Mouse (Mus musculus) embryonic facial prominence, embryonic 15.5 days (tissue): Measurements from ENCODE around the gene Wsb2. TPM values are rescaled to one million over a fixed set of nuclear protein-coding genes. Genes with fewer than 3 reads are reported as not detected.
A peak's percentile ranks its signal among the peaks of the same experiment; 100 is the strongest.
"Not testable (repeated sequence)": the region's sequence is repeated elsewhere in the genome, so short reads cannot be mapped to it uniquely, and the experiment has no call there.

Source experiments
- ATAC-seq: fragments of 200-750 bp; cut with Nextera tagmentation; 2 replicates; pipeline ENCODE4 v1.8.0; 2017; ENCODE audit warnings: low read depth, moderate TSS enrichment; ENCODE audit not compliant: insufficient number of reproducible peaks, low FRiP score, low TSS enrichment
- H3K27ac ChIP-seq: fragments of 300-500 bp; sonication (generic); replicated peaks from 2 replicates; pipeline ENCODE4 v1.5.1; 2015; ENCODE audit warnings: mild to moderate bottlenecking, inconsistent platforms
- H3K27me3 ChIP-seq: fragments of 300-500 bp; sonication (generic); 2 replicates; pipeline ENCODE4 v1.6.1; 2015; ENCODE audit warnings: inconsistent platforms
- H3K36me3 ChIP-seq: fragments of 300-500 bp; sonication (generic); 2 replicates; pipeline ENCODE4 v1.6.1; 2015; ENCODE audit warnings: mild to moderate bottlenecking, inconsistent platforms
- H3K4me1 ChIP-seq: fragments of 300-500 bp; sonication (generic); 2 replicates; pipeline ENCODE4 v1.6.1; 2015; ENCODE audit warnings: inconsistent platforms
- H3K4me2 ChIP-seq: fragments of 300-500 bp; sonication (generic); replicated peaks from 2 replicates; pipeline ENCODE4 v1.6.1; 2015; ENCODE audit warnings: mild to moderate bottlenecking, inconsistent platforms
- H3K4me3 ChIP-seq: fragments of 300-500 bp; sonication (generic); replicated peaks from 2 replicates; pipeline ENCODE4 v1.5.1; 2015; ENCODE audit warnings: mild to moderate bottlenecking, inconsistent platforms
- H3K9ac ChIP-seq: fragments of 300-500 bp; sonication (generic); 2 replicates; pipeline ENCODE4 v1.6.1; 2015; ENCODE audit warnings: inconsistent platforms
- H3K9me3 ChIP-seq: fragments of 300-500 bp; sonication (generic); replicated peaks from 2 replicates; pipeline ENCODE4 v1.6.1; 2016; ENCODE audit warnings: inconsistent platforms
- WGBS: fragments of 180-500 bp; shearing (Covaris S2); methylation state at CpG from one replicate; pipeline ENCODE4 v1.1.7; 2015; 5-methylcytosine and 5-hydroxymethylcytosine counted together
- polyA plus RNA-seq: library from polyadenylated mRNA; unstranded; fragments of >200 nt; fragmentation: Nextera tagmentation; extraction: Ambion mirVana; gene quantifications from 2 replicates; pipeline ENCODE4 v1.2.1, GENCODE M21; 2015

Wsb2 gene
- polyA plus RNA-seq, 1 experiment from 2014 or later = 80.3 TPM

DNA sequence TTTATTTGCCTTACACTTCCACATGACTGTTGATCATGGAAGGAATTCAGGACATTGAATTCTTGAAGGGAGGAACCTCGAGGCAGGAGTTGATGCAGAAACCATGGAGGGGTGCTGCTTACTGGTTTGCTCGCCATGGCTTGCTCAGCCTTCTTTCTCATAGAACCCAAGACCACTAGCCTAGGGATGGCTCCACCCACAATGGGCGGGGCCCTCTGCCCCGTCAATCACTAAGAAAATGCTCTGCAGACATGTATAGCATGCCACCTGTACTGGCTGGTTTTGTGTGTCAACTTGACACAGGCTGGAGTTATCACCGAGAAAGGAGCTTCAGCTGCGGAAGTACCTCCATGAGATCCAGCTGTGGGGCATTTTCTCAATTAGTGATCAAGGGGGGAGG, 17.0 kb upstream of the Wsb2 start:
- no peak overlapping the region for H3K27ac ChIP-seq
- no peak overlapping the region for H3K9ac ChIP-seq
- no peaks in the 10 kb centered on the region for H3K9me3 ChIP-seq
- no peak overlapping the region for H3K4me2 ChIP-seq
- H3K4me3 ChIP-seq = no peak overlapping the region
- no peaks in the 10 kb centered on the region for H3K27me3 ChIP-seq
- no peak for ATAC-seq
- H3K36me3 ChIP-seq = peaks cover 15% of the 10 kb centered on the region; the same call in 1 of the 2 replicates
- no peaks in the 10 kb centered on the region for H3K4me1 ChIP-seq
- WGBS = 67% methylated on average over 6 of the region's 6 CpGs

DNA sequence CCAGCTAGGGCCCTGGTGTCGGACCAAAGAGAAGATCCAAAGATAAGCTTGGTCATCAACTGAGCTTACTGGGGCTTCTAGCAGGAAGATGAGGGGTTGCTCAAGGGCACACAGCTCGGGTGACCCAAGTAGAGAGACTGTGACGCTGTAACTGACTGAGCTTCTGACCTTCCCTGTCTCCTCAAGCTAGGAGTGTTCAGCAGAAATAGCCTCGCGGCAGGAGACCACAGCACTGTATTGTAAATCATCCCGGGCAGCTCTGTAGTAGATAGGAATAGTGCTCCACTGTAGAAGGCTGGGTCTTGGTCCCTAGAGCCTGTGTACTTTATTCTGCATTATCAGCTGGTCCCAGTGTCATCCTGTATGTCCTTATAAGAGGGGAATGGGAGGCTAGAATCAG, 15.2 kb upstream of the Wsb2 start:
- Histone ChIP-seq H3K9me3 (no peaks in the 10 kb centered on the region), H3K4me1 (no peaks in the 10 kb centered on the region), H3K27ac (no peak overlapping the region), H3K27me3 (no peaks in the 10 kb centered on the region), H3K36me3 (peaks cover 15% of the 10 kb centered on the region; the same call in 1 of the 2 replicates), H3K4me3 (no peak overlapping the region), H3K4me2 (no peak overlapping the region), H3K9ac (no peak overlapping the region)
- no peak for ATAC-seq
- 83% methylated on average over 6 of the region's 6 CpGs for WGBS

DNA sequence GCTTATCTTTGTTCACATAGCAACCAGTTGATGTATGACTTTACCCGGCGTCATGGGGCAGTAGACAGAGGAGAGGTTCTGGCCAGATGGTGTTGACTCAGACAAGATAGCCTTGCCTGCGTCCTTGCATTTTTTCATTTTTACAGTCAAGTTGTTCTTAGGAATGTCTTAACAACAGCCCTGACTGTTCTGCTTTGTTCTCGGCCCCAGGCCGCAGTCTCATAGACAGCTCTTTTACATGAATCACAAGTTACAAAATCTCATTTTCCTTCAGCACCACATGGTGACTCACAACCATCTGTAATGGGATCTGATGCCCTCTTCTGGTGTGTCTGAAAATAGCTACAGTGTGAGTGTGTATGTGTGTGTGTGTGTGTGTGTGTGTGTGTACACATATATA, 12.6 kb upstream of the Wsb2 start:
- H3K4me2 ChIP-seq, H3K4me3 ChIP-seq, ATAC-seq, H3K4me1 ChIP-seq, H3K9ac ChIP-seq, H3K9me3 ChIP-seq, H3K27ac ChIP-seq, H3K27me3 ChIP-seq: not testable (repeated sequence)
- H3K36me3 ChIP-seq = peaks cover 13% of the 10 kb centered on the region; the same call in 1 of the 2 replicates
- WGBS = 83% methylated on average over 5 of the region's 5 CpGs

DNA sequence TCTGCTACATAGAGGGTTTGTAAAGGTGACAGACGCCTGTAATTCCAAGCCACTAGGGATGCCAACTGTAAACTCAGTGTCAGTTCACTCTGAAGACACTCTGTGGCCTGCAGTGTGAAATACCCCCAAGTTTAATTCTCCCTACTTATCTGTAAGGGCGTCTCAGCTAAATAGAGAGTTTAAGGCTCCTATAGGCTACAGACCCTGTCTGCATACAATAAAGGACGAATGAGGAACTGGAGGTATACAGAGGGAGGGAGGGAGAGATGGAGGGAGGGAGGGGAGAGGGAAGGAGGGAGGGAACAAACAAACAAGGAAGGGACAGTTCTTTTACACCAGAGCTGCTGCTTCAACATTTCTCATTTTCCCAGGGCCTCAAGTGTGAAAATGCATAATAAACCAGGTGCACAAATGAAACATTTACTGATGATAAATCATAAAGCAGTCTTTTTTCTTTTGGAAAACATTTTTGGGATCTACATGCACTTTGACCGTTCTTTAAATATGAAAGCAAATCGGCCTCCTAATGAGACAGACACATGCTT, 11.6 kb upstream of the Wsb2 start:
- Histone ChIP-seq H3K4me3 (no peak overlapping the region), H3K9ac (no peak overlapping the region), H3K36me3 (peaks cover 7% of the 10 kb centered on the region; the same call in 1 of the 2 replicates), H3K9me3 (no peaks in the 10 kb centered on the region), H3K27me3 (no peaks in the 10 kb centered on the region), H3K27ac (no peak overlapping the region), H3K4me1 (no peaks in the 10 kb centered on the region), H3K4me2 (no peak overlapping the region)
- ATAC-seq = no peak
- 73% methylated on average over 5 of the region's 5 CpGs for WGBS

DNA sequence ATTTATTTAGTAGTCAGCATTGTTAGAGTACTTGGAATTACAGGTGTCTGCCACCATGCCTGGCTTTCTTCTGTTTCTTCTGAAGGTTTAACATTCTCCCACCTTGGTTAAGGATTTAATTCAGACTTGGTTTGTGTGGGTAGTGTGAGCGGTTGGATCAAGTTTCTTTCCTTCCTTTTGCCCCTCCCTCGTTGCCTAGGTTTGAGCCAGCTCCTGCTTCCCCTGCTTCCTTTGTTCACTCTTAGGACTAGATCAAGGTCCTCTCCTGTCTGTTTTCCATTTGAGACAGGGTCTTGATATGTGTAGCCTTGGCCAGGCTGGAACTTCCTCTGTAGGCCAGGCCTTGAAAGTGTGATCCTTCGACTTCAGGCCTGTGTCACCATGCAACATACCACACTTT, 10.8 kb upstream of the Wsb2 start:
- Histone ChIP-seq H3K4me2 (no peak overlapping the region), H3K9me3 (no peaks in the 10 kb centered on the region), H3K36me3 (peaks cover 7% of the 10 kb centered on the region; the same call in 1 of the 2 replicates), H3K4me3 (no peak overlapping the region), H3K9ac (no peak overlapping the region), H3K4me1 (no peaks in the 10 kb centered on the region), H3K27ac (no peak overlapping the region), H3K27me3 (no peaks in the 10 kb centered on the region)
- ATAC-seq = no peak
- WGBS = 39% methylated on average over 3 of the region's 3 CpGs

DNA sequence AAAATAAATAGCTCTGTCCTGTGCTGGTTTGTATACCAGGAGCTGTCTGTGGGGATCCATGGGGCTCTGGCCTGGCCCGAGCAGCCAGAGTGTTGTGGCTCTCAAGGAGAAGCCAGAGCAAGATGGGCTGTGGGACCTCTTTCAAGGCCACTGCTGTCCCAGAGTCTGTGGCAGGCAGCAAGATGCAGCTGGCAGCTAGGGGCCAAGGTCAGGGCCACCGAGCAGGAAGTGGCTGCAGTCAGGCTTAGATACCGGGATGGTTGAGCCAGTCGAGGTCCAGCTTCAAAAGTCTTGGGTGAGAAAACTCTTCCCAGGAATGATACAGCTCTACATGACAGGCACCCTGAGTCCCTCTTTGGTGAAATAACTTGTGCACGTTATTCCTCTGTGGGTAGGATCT, 10.1 kb upstream of the Wsb2 start:
- WGBS = 76% methylated on average over 5 of the region's 5 CpGs
- no peak for ATAC-seq
- Histone ChIP-seq H3K36me3 (peaks cover 7% of the 10 kb centered on the region; the same call in 1 of the 2 replicates), H3K4me1 (no peaks in the 10 kb centered on the region), H3K4me2 (no peak overlapping the region), H3K27me3 (no peaks in the 10 kb centered on the region), H3K4me3 (no peak overlapping the region), H3K9me3 (no peaks in the 10 kb centered on the region), H3K27ac (no peak overlapping the region), H3K9ac (no peak overlapping the region)

DNA sequence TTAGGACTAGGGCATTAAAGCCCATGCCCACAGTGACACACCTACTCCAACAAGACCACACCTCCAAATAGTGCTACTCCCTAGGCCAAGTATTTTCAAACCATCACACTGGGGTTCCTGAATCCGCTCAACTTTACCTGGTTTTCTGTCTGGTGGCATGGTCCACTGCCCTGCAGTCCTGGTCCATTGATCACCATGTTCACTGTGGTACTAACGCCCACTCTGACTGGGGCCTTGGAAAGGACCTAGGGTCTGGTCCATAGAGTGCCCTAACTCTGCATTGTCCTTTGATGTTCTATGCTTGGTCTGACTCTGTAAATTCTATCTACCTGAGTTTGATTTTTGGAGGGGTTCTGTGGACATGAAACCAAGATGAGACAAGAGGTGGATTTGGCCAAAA, 9.3 kb upstream of the Wsb2 start:
- H3K27me3 ChIP-seq = no peaks in the 10 kb centered on the region
- H3K36me3 ChIP-seq = peaks cover 7% of the 10 kb centered on the region; the same call in 1 of the 2 replicates
- H3K4me1 ChIP-seq = no peaks in the 10 kb centered on the region
- no peak overlapping the region for H3K4me3 ChIP-seq
- ATAC-seq = no peak
- whole genome bisulfite sequencing = 85% methylated on average over 2 of the region's 2 CpGs
- H3K9ac ChIP-seq = no peak overlapping the region
- no peak overlapping the region for H3K27ac ChIP-seq
- H3K9me3 ChIP-seq = no peaks in the 10 kb centered on the region
- no peak overlapping the region for H3K4me2 ChIP-seq

DNA sequence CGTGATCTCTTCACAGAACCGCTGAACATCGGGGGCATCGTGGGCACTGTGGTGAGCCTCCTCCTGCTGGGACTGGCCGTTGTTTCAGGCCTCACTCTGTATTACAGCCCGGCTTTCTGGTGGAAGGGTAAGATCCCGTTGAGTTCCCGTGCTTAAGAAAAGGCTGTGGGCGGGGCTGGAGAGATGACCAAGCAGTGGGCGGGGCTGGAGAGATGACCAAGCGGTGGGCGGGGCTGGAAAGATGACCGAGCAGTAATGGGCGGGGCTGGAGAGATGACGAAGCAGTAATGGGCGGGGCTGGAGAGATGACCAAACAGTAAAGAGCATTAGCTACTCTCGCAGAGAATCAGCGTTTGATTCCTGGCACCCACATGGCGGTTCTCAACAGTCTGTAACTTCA, 8.8 kb upstream of the Wsb2 start:
- no peak overlapping the region for H3K4me2 ChIP-seq
- H3K4me3 ChIP-seq = no peak overlapping the region
- WGBS = 33% methylated on average over 19 of the region's 19 CpGs
- H3K36me3 ChIP-seq = 0 out of 2 replicates have a peak, but pooled peaks cover 7% of the 10 kb centered on the region
- H3K4me1 ChIP-seq = no peaks in the 10 kb centered on the region
- H3K27me3 ChIP-seq = no peaks in the 10 kb centered on the region
- no peaks in the 10 kb centered on the region for H3K9me3 ChIP-seq
- no peak overlapping the region for H3K9ac ChIP-seq
- peak; percentile 55; the same call in 1 of the 2 replicates for ATAC-seq
- H3K27ac ChIP-seq = no peak overlapping the region

DNA sequence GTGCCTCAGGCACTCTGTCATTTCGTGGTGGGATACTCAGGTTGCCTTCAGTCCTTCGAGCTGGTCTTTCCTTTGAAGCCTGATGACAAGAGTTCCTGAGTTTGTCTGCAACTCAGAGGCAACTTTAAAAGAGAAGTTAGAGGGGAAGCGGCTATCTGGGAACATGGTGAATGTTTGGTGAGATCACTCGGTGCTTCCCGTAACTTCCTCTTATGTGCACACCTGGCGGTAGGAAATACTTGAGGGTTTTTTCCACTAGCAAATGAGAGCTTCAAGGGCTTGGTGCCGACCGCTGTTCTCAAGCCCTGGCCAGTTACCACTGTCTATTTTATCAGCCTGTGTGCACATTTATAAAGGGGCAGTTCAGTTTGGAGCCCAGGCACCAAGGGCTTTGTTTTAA, 3.0 kb upstream of the Wsb2 start:
- 69% methylated on average over 8 of the region's 8 CpGs for WGBS
- ATAC-seq = no peak
- no peak overlapping the region for H3K4me2 ChIP-seq
- H3K9ac ChIP-seq = no peak overlapping the region
- H3K4me3 ChIP-seq = no peak overlapping the region
- peaks cover 26% of the 10 kb centered on the region for H3K4me1 ChIP-seq
- no peak overlapping the region for H3K27ac ChIP-seq
- no peaks in the 10 kb centered on the region for H3K27me3 ChIP-seq
- no peaks in the 10 kb centered on the region for H3K9me3 ChIP-seq
- 0 out of 2 replicates have a peak, but pooled peaks cover under 1% of the 10 kb centered on the region for H3K36me3 ChIP-seq

DNA sequence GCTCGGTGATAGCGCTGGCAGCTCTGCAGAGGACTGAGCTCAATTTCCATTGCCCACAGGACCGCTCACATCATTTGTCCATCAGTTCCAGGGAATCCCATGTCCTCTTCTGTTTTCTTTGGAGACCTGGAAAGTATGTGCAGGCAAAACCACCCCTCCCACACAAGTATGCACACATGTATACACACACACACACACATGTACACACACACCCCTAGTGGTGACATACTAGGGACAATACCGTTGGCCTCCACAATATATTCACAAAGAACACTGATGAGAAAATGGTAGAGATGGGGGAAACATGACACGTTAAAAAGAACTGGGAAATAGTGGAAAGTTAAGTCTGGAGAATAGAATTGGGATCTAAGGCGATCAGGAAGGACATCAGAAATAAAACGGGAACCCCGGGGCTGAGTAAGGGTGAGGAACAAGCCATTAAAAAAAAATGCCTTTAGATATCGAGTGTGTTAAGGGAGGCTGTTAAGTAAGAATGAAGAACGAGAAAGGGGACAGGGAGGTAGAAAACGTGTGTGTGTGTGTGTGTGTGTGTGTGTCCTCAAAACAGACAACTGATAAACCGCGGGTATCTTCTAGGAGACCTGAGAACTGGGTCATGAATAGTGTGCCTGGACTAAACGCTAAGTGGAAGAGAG, 1.3 kb upstream of the Wsb2 start:
- peak overlapping the region; percentile 87 for H3K4me2 ChIP-seq
- no peak overlapping the region for H3K9ac ChIP-seq
- H3K4me1 ChIP-seq = peaks cover 43% of the 10 kb centered on the region
- H3K27me3 ChIP-seq = no peaks in the 10 kb centered on the region
- H3K36me3 ChIP-seq = no peaks in the 10 kb centered on the region
- peak overlapping the region; percentile 88; the same call in 1 of the 2 replicates for H3K27ac ChIP-seq
- ATAC-seq = no peak
- no peaks in the 10 kb centered on the region for H3K9me3 ChIP-seq
- peak overlapping the region; percentile 78 for H3K4me3 ChIP-seq
- 51% methylated on average over 14 of the region's 14 CpGs for WGBS

DNA sequence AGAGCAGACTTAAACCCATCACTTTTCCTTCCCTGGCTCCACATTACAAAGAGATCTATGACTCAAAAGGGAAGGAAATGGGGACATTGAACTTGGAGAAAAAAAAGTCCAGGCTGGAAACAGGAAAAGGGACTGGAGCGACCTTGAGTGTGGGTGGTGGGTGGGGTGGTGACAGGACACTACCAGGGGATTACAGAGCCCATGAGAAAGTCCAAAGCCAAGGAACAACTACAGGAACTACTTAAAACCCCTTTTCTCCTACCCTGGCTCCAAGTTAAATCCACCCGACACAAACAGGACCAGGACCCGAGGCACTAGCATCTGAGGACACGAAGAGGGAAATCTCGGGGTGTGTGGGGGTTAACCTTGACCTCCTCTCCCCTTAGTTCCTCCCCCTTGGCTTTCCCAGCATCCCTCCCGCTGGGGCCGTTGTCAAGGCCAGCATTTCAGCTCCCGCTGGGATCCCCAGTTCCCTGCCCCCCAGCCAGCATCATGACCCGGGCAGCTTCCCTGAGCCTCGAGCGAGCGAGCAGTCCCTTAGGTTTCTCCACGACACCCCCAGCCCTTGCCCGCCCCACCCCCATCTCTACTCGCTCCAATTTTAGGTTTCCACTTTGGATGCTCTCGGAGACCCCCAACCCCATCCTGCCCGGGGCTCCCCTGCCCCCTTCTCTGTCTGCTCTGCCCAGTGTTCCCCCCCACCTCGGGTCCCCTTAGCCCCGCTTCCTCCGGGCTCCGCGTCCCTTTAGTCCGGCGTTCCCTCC, 557 bp upstream of the Wsb2 start:
- Histone ChIP-seq H3K9ac (peak overlapping the region; percentile 86), H3K4me2 (peak overlapping the region; percentile 87), H3K36me3 (no peaks in the 10 kb centered on the region), H3K27ac (peak overlapping the region; percentile 88), H3K4me3 (peak overlapping the region; percentile 78), H3K27me3 (no peaks in the 10 kb centered on the region), H3K9me3 (no peaks in the 10 kb centered on the region), H3K4me1 (peaks cover 48% of the 10 kb centered on the region)
- under 1% methylated on average over 20 of the region's 24 CpGs for WGBS
- peak; percentile 25 for ATAC-seq
